Mouse (Mus musculus) cortical plate, adult 2 months (tissue): ENCODE results near the gene Nynrin.

Experiments
- CTCF ChIP-seq: fragments of 200-500 bp; IDR thresholded peaks from 2 replicates; pipeline ENCODE4 v1.5.1; 2011; ENCODE audit warnings: mild to moderate bottlenecking, control low read depth, low read length; ENCODE audit not compliant: insufficient read depth; ENCODE audit errors: extremely low read depth
- POLR2A ChIP-seq: fragments of 200-500 bp; IDR thresholded peaks from 2 replicates; pipeline ENCODE4 v1.6.1; 2011; ENCODE audit warnings: mild to moderate bottlenecking, low read length, control low read depth; ENCODE audit not compliant: insufficient read depth; ENCODE audit errors: extremely low read depth

- no peak for TF ChIP-seq CTCF
- no peak for TF ChIP-seq POLR2A
Measured at GRCm38 (mm10) chr14:55883663-55884062, 29.9 kb downstream of the Nynrin start.
